Mouse (Mus musculus) cerebellum, adult 11 months (tissue): Measurements from ENCODE around the gene Serpinb6b.
A peak's percentile ranks its signal among the peaks of the same experiment; 100 is the strongest.

Experiments used
- DNase-seq: peaks from one replicate; pipeline ENCODE4 v3.0.0; 2022

Gene Serpinb6b

DNA sequence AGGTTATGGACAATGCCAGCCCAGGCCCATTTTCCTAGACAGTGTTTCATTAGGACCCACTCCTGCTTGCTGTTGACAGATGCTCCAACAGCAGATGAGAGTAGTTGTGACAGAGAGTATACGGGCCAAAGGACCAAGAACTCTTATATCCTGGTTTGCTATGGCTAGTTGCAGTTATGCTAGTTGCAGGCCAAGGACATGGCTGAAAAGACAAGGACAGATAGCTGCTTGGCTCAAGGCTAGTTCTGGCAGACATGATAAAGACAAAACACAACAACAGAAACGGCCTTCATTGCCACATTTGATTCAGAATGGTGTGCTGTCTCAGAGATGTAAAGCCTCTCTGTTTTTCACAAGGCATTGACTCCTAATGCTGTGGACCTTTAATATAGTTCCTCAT, 10.7 kb downstream of the Serpinb6b start:
- DNase-seq, result no peak

GRCm38 (mm10) chr13:32982556-32983042, 17.6 kb downstream of the Serpinb6b start:
- DNase-seq, result no peak

DNA sequence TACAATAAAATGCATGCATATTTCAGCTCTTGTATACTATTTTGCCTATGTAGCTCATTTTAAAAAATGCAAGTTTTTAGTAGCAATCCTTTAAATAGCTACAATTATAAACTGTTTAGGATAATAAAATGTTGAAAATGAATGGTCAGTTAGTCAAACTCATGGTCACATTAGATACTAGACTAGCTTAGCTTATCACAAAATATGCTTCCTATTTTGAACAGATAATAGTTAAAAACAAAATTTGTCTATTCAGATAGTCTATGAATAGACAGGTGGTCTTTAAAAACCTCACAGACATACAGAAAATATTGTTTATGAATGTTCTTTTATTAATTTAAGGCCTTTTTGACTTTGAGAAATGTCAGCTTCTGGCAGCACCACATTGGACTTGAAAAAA, 21.2 kb downstream of the Serpinb6b start:
- DNase-seq, result no peak

- DNase-seq, result no peak
These were observed 28.3 kb downstream of the Serpinb6b start for GRCm38 (mm10) chr13:32993152-32993893.

DNA sequence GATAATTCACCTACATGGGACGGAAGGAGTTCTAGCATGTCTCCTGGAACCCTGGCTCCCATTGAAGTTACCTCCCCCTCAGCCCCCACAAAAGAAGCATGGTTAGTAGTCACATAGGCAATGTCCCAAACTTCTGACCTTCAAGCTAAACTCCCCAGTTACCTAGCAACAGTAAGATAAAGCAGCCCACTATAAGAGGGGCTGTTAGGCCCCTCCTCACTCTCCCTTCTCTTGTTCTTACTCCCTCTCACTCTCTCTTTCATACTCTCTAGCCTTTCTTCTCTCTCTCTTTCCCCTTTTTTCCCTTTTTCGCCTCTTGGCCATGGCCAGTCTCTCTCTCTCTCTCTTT, 28.9 kb downstream of the Serpinb6b start:
- DNase-seq, result no peak

DNA sequence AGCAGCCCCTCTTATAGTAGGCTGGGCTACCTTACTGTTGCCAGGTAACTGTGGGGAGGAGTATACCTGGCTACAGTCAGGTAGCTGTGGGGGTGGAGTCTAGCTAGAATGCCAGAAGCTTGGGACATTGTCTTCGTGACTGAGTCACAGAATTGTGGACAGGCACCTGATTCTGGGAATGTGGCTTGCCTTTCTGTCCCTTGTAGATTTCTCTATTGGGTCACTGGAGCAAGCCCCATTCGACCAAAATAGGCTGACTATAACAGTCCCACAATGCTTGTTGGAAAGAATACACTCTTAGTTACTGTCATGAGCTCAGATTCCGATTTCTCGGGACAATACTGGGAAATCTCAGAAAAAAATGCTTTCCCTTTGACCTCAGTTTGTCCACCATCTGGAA, 30.0 kb downstream of the Serpinb6b start:
- no peak for DNase-seq

DNA sequence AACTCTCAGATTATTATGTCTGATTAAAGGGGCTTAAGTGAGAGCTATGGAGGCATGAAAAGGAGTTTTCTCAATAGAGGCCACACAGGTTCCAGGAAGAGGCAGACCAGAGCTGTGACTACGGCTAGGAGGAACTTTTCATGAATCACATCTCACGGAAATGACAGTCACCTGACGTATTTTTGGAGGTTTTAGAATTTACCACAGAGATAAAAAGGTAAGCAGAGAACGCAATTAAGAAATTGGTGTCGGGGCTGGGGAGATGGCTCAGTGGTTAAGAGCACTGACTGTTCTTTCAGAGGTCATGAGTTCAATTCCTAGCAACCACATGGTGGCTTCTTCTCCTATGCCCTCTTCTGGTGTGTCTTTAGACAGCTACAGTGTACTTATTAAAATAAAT, 36.3 kb downstream of the Serpinb6b start:
- DNase-seq, result no peak

DNA sequence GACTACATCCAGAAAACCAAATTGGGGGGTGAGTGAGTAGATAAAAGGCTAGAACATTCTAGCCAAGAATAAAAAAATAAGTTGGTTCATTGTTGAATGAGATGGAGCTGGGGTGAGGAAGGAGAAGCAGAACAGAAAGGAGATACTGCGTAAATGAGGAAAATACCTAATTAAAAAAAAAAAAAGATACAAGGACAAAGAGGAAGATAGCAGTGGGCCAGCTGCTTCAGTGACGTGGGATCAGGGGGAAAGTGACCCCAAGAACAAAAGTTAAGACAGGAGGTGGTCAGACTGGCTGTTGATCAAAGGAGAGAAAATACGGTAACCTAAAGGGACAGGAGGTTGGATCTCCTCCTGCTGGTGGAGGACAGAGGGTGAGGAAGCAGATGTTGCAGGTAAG, 37.9 kb downstream of the Serpinb6b start, which contains the start of gene Serpinb9:
Gene Serpinb9, plus strand, starts transcription at position 301 of the 400 bp plus-strand sequence.
- DNase-seq, result no peak

DNA sequence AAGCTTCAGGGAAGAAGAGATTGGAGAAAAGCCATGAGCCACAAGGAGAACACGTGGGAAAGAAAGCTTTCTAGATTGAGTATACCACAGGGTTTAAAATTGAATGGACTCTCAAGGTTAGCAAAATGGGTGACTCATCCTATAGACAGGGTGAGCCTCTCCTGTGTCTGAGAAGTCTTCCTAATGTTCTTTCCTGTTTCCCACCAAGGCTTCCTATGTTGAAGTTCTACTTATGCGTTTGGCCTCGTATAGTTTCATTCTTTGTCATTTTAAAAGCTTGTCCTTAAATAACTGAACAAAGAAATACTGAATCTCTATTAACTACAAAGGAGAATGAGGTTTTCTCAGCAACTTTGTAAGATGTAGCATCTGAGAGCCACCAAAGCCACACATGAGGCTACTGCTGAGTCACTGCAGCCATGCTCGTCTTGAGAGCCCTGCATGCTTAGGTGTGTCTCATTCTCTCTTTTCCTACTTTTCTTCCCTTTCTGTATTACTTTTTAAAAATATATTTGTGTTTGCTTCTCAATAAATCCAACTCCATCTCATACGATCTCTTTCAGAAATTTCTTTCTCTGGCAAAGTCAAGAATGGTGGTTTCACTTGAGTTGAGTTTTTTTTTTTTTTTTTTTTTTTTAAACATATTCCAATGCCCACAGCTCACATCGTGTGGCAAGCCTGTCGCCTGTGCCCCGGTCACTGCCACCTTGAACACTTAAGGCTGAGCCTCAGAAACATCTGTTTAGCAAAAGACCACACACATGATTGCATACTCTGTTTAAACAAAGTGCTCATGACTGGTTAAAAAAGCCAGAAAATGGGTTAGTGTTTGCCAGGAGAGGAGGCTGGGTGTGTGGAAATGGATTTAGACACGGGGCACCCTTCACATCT, 38.8 kb downstream of the Serpinb6b start:
- no peak for DNase-seq

DNA sequence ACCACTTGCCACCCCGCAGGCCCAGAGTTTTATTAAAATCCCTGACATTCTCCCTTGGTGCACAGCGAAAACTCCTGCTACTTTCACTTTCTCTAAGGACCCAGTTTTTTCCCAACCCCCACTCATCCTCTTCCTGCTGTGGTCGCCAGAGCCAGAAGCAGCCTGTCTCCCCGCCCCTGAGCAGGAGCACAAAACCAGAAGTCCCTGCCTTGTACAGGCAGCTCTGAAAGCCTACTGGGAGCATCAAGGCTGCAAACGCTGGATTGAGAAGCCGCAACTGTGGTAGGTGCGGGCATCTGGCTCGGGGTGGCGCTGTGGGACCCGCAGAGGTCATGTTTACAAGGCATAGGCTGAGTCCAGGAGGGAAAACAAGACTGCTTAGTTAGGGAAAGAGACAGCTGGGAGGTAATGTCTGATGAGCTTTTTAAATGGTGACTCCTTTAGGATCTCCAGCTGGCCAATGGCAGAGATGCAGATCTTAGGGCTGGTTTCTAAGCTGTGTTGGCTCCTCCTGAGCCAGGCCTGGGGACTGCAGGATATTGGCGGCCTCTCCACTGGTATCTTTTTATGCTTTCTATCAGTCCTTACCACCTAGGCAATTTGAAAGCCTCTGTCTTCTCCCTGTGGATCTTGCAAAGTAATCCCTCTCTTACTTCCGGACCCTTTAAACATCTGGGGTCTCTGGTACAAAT, 39.6 kb downstream of the Serpinb6b start:
- DNase-seq, result peak; percentile 61

GRCm38 (mm10) chr13:33005501-33006075, 40.6 kb downstream of the Serpinb6b start:
- DNase-seq, result no peak

DNA sequence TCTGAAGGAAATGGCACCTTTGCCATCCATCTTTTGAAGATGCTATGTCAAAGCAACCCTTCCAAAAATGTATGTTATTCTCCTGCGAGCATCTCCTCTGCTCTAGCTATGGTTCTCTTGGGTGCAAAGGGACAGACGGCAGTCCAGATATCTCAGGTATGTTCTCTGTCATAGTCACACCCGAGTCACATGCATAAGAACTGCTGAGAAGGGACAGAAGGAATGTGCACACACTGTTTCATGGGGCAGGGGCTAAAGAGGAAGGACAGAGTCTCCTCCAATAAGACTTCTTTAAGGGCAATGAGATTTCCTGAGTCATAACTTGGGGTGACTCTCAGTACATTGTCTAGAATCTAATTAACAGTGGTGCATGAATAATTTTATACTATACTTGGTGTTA, 41.5 kb downstream of the Serpinb6b start:
- DNase-seq, result no peak

- no peak for DNase-seq
These were observed 47.4 kb downstream of the Serpinb6b start for GRCm38 (mm10) chr13:33012395-33012794.

DNA sequence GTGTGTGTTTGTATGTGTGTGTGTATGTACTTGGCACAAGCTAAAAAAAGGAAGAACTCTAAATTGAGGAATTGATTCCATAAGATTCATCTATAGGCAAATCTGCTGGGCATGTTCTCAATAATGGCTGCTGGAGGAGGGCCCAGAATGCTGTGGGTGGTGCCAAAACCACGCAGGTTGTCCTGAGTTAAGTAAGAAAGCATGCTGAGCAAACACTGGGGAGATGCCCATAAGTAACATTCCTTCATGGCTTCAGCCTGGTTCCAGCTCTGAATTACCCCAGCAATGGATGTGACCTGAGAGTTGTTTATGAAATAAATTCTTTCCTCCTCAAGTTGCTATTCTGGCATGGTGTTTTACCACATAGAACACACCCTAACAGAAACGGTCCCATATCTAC, 48.3 kb downstream of the Serpinb6b start:
- DNase-seq, result no peak

- no peak for DNase-seq
These were observed 57.4 kb downstream of the Serpinb6b start for GRCm38 (mm10) chr13:33022371-33022770.

- no peak for DNase-seq
These were observed 61.5 kb downstream of the Serpinb6b start for GRCm38 (mm10) chr13:33026427-33027057.

- no peak for DNase-seq
These were observed 62.2 kb downstream of the Serpinb6b start, which contains the start of gene Serpinb9b for GRCm38 (mm10) chr13:33027244-33027643. TSS of gene Serpinb9b (plus strand) at chr13:33027416.

GRCm38 (mm10) chr13:33028146-33028545, 63.1 kb downstream of the Serpinb6b start:
- DNase-seq, result no peak

DNA sequence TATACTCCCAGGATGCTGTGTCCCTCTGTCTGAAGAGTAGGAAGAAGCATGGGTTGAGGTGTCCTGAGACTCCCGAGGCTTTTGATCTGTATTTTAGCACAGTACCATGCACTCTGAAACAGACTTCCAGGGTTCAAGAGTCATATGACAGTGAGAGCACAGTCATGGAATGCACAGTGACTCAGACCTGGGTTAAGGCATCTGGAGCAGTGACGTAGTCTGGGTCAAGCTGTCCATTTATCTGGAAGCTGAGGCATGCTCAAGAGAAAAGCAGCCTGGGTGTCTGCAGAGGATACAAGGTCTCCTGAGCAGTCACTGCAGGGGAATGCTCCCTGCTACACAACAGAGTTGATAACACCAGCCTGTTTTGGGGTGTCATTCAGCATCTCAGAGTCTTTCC, 63.5 kb downstream of the Serpinb6b start:
- DNase-seq, result no peak
